Mouse (Mus musculus) cerebellum, postnatal 25 days (tissue): ENCODE results near the gene Ribc2.

Source experiments
- DNase-seq, 2 experiments: peaks; one replicate each; pipeline ENCODE4 v3.0.0; 2021; ENCODE audit warnings: mixed read lengths in 2 of 2

The Ribc2 gene

DNA sequence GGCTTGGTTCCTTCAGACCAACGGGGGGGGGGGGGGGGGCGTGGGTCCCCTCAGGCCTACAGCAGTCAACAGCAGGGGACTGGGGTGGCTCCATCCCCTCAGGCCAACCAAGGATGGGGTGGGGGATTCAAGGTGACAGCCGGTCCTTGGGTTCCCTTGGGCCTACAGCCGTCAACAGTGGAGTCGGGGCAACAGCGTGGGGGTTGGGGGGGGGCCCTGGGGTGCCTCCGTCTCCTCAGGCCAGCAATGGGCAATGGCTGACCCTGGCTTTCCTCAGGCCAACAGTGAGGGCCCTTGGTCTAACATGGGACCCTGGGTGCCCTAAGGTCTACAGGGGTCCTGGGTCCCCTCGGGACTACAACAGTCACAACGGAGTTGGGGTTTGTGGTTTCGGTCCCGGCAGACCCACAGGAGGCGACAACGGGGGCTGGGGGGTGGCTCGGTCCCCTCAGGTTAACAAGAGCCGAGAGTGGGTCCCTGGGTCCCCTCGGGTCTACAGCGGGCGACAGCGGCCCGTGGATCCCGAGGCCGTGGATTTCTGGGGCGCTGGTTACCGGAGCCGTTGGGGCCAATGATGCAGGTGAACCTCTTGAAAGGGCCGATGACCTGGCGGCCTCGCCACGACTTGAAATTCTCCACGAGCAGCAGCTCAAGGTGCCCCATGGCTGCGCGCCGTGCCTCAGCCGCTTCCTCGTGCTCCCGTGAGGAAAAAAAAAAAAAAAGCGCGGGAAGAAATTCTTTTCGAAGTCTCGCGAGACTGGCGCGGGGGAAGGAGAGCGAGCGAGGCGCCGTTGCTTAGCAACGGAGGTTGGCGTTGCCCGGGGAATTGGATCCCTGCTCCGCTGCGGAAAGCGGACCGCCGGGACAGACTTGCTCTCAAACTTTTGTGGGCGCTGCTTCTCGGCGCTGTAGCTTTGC lies at the start of gene Ribc2, which contains the start of gene Smc1b:
Gene Ribc2, plus strand, starts transcription at position 804 of the 918 bp plus-strand sequence.
Gene Smc1b, minus strand, starts transcription at position 690 of the 918 bp plus-strand sequence.
- DNase-seq = peak; percentile 69 to 84

- no peak for DNase-seq
Measured at GRCm38 (mm10) chr15:85085641-85086040, 46.2 kb upstream of the Ribc2 start.

GRCm38 (mm10) chr15:85132193-85132520 lies 279 bp downstream of the Ribc2 start:
- DNase-seq = no peak

- no peak for DNase-seq
Measured at GRCm38 (mm10) chr15:85135143-85135542, 3.3 kb downstream of the Ribc2 start.

DNA sequence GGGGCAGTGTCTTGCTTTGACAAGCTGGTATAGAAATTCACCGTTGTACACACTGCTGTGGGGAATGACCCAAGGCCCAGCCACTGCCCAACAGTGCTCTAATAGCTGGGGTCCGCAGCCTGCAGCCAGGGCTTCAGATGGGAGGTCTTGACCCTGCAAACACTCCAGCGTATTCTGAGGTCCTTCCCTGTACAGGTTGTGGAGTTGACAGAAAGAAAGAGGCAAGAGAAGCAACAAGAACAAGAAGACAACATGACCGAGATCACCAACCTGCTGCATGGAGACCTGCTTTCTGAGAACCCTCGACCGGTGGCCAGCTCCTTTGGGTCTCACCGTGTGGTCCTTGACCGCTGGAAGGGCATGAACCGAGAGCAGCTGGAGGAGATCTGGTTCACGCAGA lies 9.4 kb downstream of the Ribc2 start:
- no peak for DNase-seq

DNA sequence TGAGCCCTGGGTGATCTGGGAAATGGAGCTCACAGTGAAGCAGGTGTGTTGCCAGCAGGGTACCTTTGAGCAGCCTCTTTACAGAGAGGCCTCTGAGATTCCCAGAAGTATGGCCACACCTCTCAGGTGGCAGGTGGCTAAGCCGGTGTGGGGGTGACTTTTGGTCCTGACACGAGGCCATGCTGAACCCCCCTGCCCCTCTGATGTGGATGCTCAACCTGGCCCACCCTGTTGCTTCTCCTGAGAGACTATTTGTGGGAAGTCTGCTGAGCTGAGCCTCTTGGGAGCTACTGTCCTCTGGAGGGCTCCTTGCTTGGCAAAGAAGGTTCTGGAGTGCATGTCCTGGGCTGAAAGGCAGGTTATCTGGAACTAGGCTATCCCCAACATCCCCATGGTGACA lies 10.6 kb downstream of the Ribc2 start:
- DNase-seq = peak in 1 of 2 experiments; percentile 32

GRCm38 (mm10) chr15:85143161-85143560 lies 11.3 kb downstream of the Ribc2 start:
- no peak for DNase-seq

DNA sequence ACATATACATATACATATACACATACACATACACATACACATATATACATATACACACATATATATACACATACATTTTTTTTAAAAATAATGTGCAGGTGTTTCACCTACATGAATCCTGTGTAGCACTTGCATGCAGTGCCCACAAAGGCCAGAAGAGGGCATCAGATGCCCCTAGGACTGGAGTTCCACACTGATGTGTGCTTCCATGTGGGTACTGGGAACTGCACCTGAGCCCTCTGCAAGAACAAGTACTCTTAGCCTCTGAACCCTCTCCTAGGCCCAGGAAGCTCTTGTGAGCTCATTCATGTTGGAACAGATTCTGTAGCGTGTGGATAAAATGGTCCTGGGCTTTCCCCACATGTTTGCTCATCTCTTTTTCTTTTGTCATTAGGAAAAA lies 11.9 kb downstream of the Ribc2 start:
- no peak for DNase-seq

- no peak for DNase-seq
Measured at GRCm38 (mm10) chr15:85144249-85144648, 12.4 kb downstream of the Ribc2 start.

DNA sequence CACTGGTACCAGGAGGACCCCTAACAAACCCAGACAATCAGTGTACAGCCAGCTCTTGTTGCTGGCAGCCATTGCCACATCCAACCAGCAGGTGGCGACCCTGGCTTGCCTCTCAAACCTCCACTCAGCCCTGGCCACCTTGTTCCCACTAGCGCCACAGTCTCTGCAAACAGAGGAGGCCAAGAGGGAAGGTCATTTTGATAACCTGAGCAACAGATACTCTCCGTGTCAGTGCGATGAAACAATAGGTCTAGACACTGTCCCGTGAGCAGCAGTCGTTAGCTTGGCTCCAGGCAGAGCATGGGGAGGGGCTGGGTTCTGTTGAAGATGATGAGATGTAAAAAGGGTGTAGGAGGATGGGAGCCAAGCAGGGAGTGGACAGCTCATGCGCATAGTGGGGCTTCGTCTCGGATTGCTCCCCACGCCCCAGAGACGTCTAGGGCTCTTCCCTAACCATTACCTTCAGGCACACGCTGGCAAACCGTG lies 19.6 kb downstream of the Ribc2 start:
- DNase-seq = peak; percentile 71 to 85

DNA sequence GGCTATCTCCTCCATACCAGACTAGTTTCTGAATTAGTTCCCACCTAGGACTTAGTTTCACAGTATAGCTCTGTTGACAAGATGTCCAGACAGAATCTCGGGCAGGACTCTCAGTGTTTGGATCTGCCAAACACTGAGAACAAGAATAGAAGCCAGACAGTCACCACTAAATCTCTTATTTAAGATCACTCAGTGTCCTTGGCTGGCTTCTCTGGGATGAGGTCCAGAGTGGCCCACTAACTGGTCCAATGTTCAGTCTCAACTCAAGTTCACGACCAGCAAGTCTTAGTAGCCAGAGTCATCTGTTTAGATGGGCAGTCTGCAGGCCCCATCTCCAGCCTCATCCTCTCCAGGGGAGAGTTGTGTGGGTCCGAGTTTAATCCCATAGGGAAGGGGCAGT lies 20.7 kb downstream of the Ribc2 start:
- DNase-seq = no peak

DNA sequence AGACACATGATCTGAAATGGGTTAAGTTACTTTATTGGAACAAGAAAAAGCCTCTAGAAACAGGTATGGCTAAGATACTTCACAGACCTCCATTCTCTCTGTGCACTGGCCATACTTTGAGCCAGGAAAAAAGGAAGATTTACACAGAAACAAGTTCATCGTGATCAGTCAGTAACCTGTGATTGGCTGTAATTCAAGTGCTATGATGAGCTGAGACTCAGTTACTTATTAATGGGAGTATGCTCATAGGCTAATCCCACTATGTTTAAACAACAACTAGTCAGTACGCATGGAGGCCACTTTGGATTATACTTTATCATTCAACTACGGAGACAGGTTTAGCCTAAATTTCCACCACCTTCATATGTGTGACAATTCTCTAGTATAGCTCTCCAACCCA lies 22.2 kb downstream of the Ribc2 start:
- DNase-seq = no peak

- no peak for DNase-seq
Measured at GRCm38 (mm10) chr15:85156198-85156597, 24.3 kb downstream of the Ribc2 start.

- DNase-seq = no peak
Measured at GRCm38 (mm10) chr15:85161416-85161815, 29.5 kb downstream of the Ribc2 start.

DNA sequence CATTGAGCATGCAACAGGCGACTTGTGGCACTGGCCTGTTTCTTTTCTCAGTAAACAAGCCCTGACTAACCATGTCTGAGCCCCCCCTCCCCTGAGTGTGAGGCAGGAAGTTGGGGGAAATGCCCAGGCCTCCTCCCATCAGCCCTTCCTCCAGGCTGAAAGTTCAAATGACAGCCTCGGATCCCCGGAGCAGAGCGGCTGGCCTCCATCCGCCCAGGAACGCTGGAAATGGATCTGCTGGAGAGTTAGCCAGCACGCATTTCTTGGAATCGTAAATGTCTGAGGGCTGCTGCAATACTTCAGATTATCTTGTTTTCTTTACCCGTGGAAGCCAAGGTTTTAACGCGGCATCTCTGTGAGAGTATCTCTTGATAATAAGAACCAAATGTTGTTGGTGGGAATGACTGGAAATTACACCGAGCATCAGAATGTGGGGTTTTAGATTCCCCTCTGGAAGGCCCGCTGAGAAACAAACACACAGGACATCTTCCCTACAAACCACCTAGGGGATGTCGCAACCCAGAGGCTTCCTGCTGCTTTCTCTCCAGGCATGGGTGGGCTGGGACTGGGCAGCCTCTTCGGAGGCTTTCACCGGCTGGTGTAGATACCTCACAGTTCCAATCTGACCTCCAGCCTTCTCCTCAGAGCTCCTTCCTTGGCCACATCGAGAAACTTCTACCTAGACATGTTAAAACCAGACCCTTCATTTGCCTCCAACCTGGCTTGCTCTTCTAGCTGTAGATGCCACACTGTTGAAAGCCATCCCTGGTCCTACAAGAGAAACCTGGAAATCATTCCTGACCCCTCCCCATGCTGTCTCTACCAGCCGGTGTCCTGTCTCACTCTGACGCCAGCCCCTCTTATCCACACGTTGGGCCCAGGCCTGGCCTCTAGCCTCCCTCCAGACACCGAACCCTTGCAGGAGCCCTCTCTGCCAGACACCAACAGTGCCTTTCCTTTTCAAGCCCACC lies 31.1 kb downstream of the Ribc2 start:
- DNase-seq = no peak

DNA sequence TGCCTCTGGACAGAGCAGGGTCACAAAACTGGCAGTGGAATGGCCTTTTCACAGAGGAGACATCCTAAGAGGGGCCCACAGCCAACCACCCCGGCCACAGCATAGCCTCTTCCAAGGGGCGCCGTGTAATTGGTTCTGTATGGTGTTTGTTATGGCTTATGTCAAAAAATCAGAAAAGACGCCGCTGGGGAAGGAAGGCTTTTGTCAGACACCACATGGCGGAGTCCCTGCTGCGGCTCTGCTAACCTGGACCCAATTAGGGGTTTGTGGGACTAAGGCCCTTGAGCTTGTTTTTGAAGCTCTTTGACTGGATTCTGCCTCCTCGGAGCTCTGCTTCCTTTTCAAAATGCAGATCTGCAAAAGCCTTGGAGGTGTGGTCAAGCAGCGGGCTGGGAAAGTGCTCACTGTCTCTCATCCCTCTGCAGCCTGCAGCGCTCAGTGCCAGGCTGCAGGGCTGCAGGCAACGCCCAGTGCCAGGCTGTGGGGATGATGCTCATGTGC lies 34.6 kb downstream of the Ribc2 start:
- DNase-seq = peak; percentile 15 to 22

- peak in 1 of 2 experiments; percentile 17 for DNase-seq
Measured at GRCm38 (mm10) chr15:85167086-85167679, 35.3 kb downstream of the Ribc2 start.

GRCm38 (mm10) chr15:85172054-85172453 lies 40.2 kb downstream of the Ribc2 start:
- DNase-seq = no peak

DNA sequence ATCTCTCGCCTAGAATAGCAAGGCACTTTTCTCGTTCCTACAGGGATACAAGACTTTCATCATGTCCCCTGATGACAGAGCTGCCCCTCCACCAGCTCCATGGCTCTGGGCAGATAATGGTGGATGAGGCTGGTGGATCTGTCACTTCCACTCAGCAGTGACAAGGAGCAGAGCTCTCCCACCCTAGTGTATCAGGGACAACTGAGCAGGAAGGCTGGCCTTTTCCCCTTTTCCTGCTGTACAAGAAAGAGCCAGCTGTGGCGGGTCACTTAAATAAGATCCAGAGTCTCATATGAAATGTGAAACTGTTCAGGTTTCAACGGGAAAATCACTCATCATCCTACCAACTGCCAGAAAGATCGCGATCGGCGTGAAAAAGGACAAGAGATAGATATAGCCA lies 41.5 kb downstream of the Ribc2 start:
- DNase-seq = no peak

DNA sequence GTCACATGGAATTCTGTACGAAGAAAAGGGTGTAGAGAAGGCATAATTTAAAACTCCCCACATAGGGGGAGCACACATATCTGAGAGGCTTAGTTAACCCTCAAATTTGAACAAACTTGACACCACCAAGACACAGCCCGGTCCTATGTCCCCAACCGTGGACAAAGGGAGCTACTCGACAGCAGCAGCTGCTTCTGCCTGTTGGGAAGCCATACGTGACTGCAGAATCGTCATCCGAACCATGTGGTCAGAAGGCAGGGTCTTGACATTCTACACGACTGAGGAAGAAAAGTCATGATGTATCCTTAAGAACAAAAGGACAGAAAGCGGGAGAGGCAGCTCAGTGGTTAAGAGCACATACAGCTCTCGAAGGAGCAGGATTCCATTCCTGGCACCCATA lies 42.2 kb downstream of the Ribc2 start:
- DNase-seq = no peak

GRCm38 (mm10) chr15:85177576-85177975 lies 45.7 kb downstream of the Ribc2 start:
- peak in 1 of 2 experiments; percentile 60 for DNase-seq

DNA sequence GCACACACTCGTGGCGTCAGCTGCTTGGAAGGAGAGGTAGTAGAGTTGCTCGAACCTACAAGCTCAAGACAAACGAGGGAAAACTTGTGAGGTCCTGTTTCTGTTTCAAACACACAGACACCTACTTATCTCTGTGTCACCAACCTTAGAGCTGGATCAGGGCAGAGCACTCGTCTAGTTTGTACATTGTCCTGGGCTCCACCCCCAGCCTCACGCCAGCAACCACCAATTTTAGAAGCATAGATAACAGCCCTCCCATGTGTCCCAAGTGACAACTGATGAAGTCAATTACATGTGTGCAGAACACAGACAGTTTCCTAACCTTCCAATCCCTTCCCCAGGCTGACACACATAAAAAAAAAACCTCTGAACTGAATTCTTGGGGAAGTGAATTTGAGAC lies 46.3 kb downstream of the Ribc2 start:
- DNase-seq = no peak
